Mouse (Mus musculus) T-cell, adult 2 months (primary cell): ENCODE results near the gene Golt1b.

Experiments used
- DNase-seq: peaks from one replicate; pipeline ENCODE4 v3.0.0; 2022; ENCODE audit warnings: low spot score

The Golt1b gene

GRCm38 (mm10) chr6:142384521-142384920 is 2.5 kb upstream of the Golt1b start:
- no peak for DNase-seq

- DNase-seq = peak; percentile 8
These were observed 573 bp upstream of the Golt1b start for GRCm38 (mm10) chr6:142386285-142387010.

- no peak for DNase-seq
These were observed 792 bp downstream of the Golt1b start for GRCm38 (mm10) chr6:142387755-142388271.

- no peak for DNase-seq
These were observed 2.1 kb downstream of the Golt1b start for GRCm38 (mm10) chr6:142389101-142389500.

- no peak for DNase-seq
These were observed 5.3 kb downstream of the Golt1b start for GRCm38 (mm10) chr6:142392312-142392711.

GRCm38 (mm10) chr6:142394669-142395068 is 7.6 kb downstream of the Golt1b start:
- no peak for DNase-seq

- no peak for DNase-seq
These were observed 8.7 kb downstream of the Golt1b start for GRCm38 (mm10) chr6:142395756-142396155.

- no peak for DNase-seq
These were observed 24.1 kb downstream of the Golt1b start for GRCm38 (mm10) chr6:142411140-142411539.

GRCm38 (mm10) chr6:142412906-142413491 is 26.0 kb downstream of the Golt1b start, which contains the start of gene Spx:
Gene Spx, plus strand, starts transcription at chr6:142413441.
- DNase-seq = no peak

- no peak for DNase-seq
These were observed 26.8 kb downstream of the Golt1b start for GRCm38 (mm10) chr6:142413845-142414244.

- no peak for DNase-seq
These were observed 27.6 kb downstream of the Golt1b start for GRCm38 (mm10) chr6:142414597-142414996.

- no peak for DNase-seq
These were observed 38.0 kb downstream of the Golt1b start for GRCm38 (mm10) chr6:142424976-142425375.

GRCm38 (mm10) chr6:142429072-142429471 is 42.1 kb downstream of the Golt1b start:
- DNase-seq = no peak

GRCm38 (mm10) chr6:142451381-142451780 is 64.4 kb downstream of the Golt1b start:
- DNase-seq = no peak

GRCm38 (mm10) chr6:142453311-142453710 is 66.3 kb downstream of the Golt1b start:
- DNase-seq = peak; percentile 27
